Mouse (Mus musculus): ENCODE measurements at regions not wholly inside any gene's neighbourhood (a gene's known extent, or its start where the extent isn't known, plus 50 kb on each side); places are given as distances from the start of the nearest gene placed in this dataset.

DNA sequence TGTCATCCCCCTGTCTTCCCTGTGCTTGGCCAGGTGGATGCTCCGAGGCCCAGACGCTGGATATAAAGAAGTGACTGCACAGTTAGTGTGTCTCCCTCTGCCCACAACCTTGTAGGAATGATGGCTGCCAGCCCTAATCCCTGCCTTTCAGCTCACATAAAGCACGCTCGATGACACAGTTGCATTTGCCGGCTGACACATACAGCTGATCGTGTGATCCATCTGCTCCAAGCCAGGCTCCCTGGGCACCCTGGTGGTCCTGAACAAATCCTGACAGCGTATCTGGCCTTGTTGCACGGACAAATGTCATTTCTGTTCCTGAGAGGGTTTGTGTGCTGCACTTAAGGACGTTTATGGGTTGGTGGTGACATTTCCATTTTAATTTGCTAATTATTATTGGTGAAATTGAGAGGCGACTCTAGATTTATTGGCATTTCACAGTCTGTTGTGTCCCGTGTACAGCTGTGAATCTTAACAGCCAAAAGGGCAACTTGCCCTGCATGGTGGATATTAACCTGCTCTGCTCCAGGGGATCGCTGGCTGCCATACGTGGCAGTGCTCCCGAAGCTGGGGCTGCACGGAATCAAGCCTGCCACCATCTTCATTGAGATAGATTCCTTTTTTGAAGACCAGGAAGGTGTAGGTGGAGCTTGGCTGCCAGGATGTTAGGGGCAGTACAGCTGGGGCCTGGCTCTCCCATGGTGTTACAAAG, 241.9 kb upstream of the Kcnab2 start:
- no peak overlapping the region for H3K4me3 ChIP-seq (replicated peaks; ENCODE audit: low read length)
- no peak overlapping the region for H3K4me2 ChIP-seq (replicated peaks; ENCODE audit: low read depth, low read length, severe bottlenecking)
- no peak for ATAC-seq (ENCODE audit: low FRiP score, low read depth)
- WGBS = 74% methylated on average over 15 of the region's 15 CpGs
- H3K9ac ChIP-seq (ENCODE audit: low read depth, low read length, severe bottlenecking) = no peak overlapping the region
- TF ChIP-seq POLR2A (IDR thresholded peaks at IDR 0.05; ENCODE audit: borderline replicate concordance, extremely low read depth, insufficient read depth, insufficient read length) = no peak
- no peaks in the 10 kb centered on the region for H3K4me1 ChIP-seq (ENCODE audit: control insufficient read depth, insufficient read depth, low read length)
- H3K27me3 ChIP-seq (ENCODE audit: control insufficient read depth, insufficient read depth, low read length) = no peaks in the 10 kb centered on the region
- no peaks in the 10 kb centered on the region for H3K36me3 ChIP-seq (ENCODE audit: control insufficient read depth, insufficient read depth, low read length)
- no peaks in the 10 kb centered on the region for H3K9me3 ChIP-seq (ENCODE audit: control insufficient read depth, low read length)
- no peak overlapping the region for H3K27ac ChIP-seq (replicated peaks; ENCODE audit: low read depth, low read length)
- no peak for DNase-seq (ENCODE audit: low spot score)

- WGBS = 85% methylated on average over 5 of the region's 5 CpGs
- no peak for ATAC-seq (ENCODE audit: low FRiP score, low read depth)
- Histone ChIP-seq H3K27ac (replicated peaks; ENCODE audit: low read depth, low read length) (no peak overlapping the region), H3K9me3 (ENCODE audit: control insufficient read depth, low read length) (no peaks in the 10 kb centered on the region), H3K9ac (ENCODE audit: low read depth, low read length, severe bottlenecking) (no peak overlapping the region), H3K27me3 (ENCODE audit: control insufficient read depth, insufficient read depth, low read length) (no peaks in the 10 kb centered on the region), H3K4me3 (replicated peaks; ENCODE audit: low read length) (no peak overlapping the region), H3K36me3 (ENCODE audit: control insufficient read depth, insufficient read depth, low read length) (no peaks in the 10 kb centered on the region), H3K4me2 (replicated peaks; ENCODE audit: low read depth, low read length, severe bottlenecking) (no peak overlapping the region), H3K4me1 (ENCODE audit: control insufficient read depth, insufficient read depth, low read length) (no peaks in the 10 kb centered on the region)
- no peak for TF ChIP-seq POLR2A (IDR thresholded peaks at IDR 0.05; ENCODE audit: borderline replicate concordance, extremely low read depth, insufficient read depth, insufficient read length)
- no peak for DNase-seq (ENCODE audit: low spot score)
Observed at GRCm38 (mm10) chr4:152710339-152710738, 232.7 kb upstream of the Kcnab2 start.

GRCm38 (mm10) chr4:152700217-152700616, 222.5 kb upstream of the Kcnab2 start:
- DNase-seq (ENCODE audit: low spot score) = no peak
- H3K4me1 ChIP-seq (ENCODE audit: control insufficient read depth, insufficient read depth, low read length) = no peaks in the 10 kb centered on the region

DNA sequence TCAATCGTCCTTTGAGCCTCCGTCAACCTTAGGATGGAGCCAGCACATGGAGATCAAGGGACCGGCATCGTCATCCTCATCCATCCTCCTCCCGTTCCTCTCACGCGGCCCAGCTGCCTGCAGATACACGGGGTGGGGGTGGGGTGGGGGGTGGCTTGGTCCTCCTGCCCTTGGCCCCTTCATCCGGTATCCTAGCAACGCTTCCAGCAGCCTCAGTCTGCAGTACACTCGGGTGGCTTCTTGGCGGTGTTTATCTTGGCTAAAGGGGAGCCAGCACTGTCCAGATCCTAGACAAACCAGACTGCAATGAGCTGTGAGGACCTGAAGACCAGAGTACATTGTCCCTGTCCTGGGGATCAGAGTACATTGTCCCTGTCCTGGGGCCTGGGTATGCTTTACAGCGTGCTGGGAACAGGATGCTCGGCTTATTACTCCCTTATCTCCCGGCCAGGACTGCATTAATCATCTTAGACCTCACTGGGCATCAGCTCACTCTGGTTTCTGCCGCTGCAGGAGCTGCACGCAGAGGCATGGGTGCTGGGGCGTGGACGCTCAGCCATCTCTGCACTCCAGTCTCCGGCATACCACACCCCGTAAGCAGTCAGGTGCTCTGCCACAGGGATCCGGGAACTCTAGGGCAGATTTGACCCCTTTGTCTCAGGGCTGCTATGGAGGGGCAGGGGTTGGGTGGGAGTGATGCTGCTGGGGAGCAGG, 219.7 kb upstream of the Kcnab2 start:
- Histone ChIP-seq H3K4me3 (replicated peaks; ENCODE audit: low read length) (no peak overlapping the region), H3K27ac (replicated peaks; ENCODE audit: low read depth, low read length) (no peak overlapping the region), H3K4me1 (ENCODE audit: control insufficient read depth, insufficient read depth, low read length) (no peaks in the 10 kb centered on the region), H3K27me3 (ENCODE audit: control insufficient read depth, insufficient read depth, low read length) (no peaks in the 10 kb centered on the region), H3K9ac (ENCODE audit: low read depth, low read length, severe bottlenecking) (no peak overlapping the region), H3K4me2 (replicated peaks; ENCODE audit: low read depth, low read length, severe bottlenecking) (no peak overlapping the region), H3K36me3 (ENCODE audit: control insufficient read depth, insufficient read depth, low read length) (no peaks in the 10 kb centered on the region), H3K9me3 (ENCODE audit: control insufficient read depth, low read length) (no peaks in the 10 kb centered on the region)
- DNase-seq (ENCODE audit: low spot score) (no peak), ATAC-seq (ENCODE audit: low FRiP score, low read depth) (no peak)
- WGBS = 43% methylated on average over 22 of the region's 22 CpGs
- TF ChIP-seq POLR2A (IDR thresholded peaks at IDR 0.05; ENCODE audit: borderline replicate concordance, extremely low read depth, insufficient read depth, insufficient read length) = no peak

More at GRCm38 (mm10) chr4:152700217-152700616, 222.5 kb upstream of the Kcnab2 start:
- 76% methylated on average over 7 of the region's 7 CpGs for WGBS
- no peak for ATAC-seq (ENCODE audit: low FRiP score, low read depth)
- H3K27ac ChIP-seq (replicated peaks; ENCODE audit: low read depth, low read length) = no peak overlapping the region
- no peaks in the 10 kb centered on the region for H3K9me3 ChIP-seq (ENCODE audit: control insufficient read depth, low read length)
- no peak overlapping the region for H3K9ac ChIP-seq (ENCODE audit: low read depth, low read length, severe bottlenecking)
- H3K27me3 ChIP-seq (ENCODE audit: control insufficient read depth, insufficient read depth, low read length) = no peaks in the 10 kb centered on the region
- H3K4me2 ChIP-seq (replicated peaks; ENCODE audit: low read depth, low read length, severe bottlenecking) = no peak overlapping the region
- no peak for TF ChIP-seq POLR2A (IDR thresholded peaks at IDR 0.05; ENCODE audit: borderline replicate concordance, extremely low read depth, insufficient read depth, insufficient read length)
- H3K4me3 ChIP-seq (replicated peaks; ENCODE audit: low read length) = no peak overlapping the region
- H3K36me3 ChIP-seq (ENCODE audit: control insufficient read depth, insufficient read depth, low read length) = no peaks in the 10 kb centered on the region

- H3K27ac ChIP-seq (replicated peaks; ENCODE audit: low read depth, low read length) = no peak overlapping the region
- no peaks in the 10 kb centered on the region for H3K36me3 ChIP-seq (ENCODE audit: control insufficient read depth, insufficient read depth, low read length)
- TF ChIP-seq POLR2A (IDR thresholded peaks at IDR 0.05; ENCODE audit: borderline replicate concordance, extremely low read depth, insufficient read depth, insufficient read length) = no peak
- no peak overlapping the region for H3K4me2 ChIP-seq (replicated peaks; ENCODE audit: low read depth, low read length, severe bottlenecking)
- no peaks in the 10 kb centered on the region for H3K27me3 ChIP-seq (ENCODE audit: control insufficient read depth, insufficient read depth, low read length)
- no peaks in the 10 kb centered on the region for H3K9me3 ChIP-seq (ENCODE audit: control insufficient read depth, low read length)
- H3K4me3 ChIP-seq (replicated peaks; ENCODE audit: low read length) = no peak overlapping the region
- no peak for DNase-seq (ENCODE audit: low spot score)
- ATAC-seq (ENCODE audit: low FRiP score, low read depth) = no peak
- no peaks in the 10 kb centered on the region for H3K4me1 ChIP-seq (ENCODE audit: control insufficient read depth, insufficient read depth, low read length)
- WGBS = 21% methylated on average over 12 of the region's 12 CpGs
- H3K9ac ChIP-seq (ENCODE audit: low read depth, low read length, severe bottlenecking) = no peak overlapping the region
Observed at GRCm38 (mm10) chr4:152691735-152692134, 214.1 kb upstream of the Kcnab2 start.
